In genomic region chr7:28547154-28547553, GRCm38 (mm10) we compare ENCODE assay signal across 10 mouse cellular contexts. TPM values are rescaled to one million over a fixed set of nuclear protein-coding genes. Genes with fewer than 3 reads are reported as not detected.
DNase-seq lines count a peak whose midpoint lies in the region; ATAC-seq lines count a peak whose summit lies in the region.
"Had no signal": no experiment of that assay in that cellular context is flagged by ENCODE, and none has a peak within 500 bp of the region (broad histone marks: within the 10 kb centered on the region; RNA-seq: fewer than 3 reads in every experiment).

Nccrp1 (minus strand) TSS chr7:28547254.

- no peak within 1 kb of the TSS for H3K27ac ChIP-seq in kidney, embryonic 14.5 days (ENCODE audit: low read depth, low read length)
- H3K27ac ChIP-seq in embryonic facial prominence, embryonic 12.5 days = no peak within 1 kb of the TSS
- no peak within 1 kb of the TSS for H3K27ac ChIP-seq in hindbrain, embryonic 14.5 days
- no peak within 1 kb of the TSS for H3K27ac ChIP-seq in midbrain, embryonic 14.5 days (replicated peaks; ENCODE audit: low read depth, low read length)
- H3K27ac ChIP-seq: macrophage had no signal

- no peak for ATAC-seq in kidney, embryonic 14.5 days (ENCODE audit: low FRiP score, low TSS enrichment)
- no peak for ATAC-seq in embryonic facial prominence, embryonic 12.5 days (ENCODE audit: insufficient number of reproducible peaks, insufficient read depth, low FRiP score, low TSS enrichment)
- no peak for ATAC-seq in hindbrain, embryonic 14.5 days (ENCODE audit: low FRiP score)
- ATAC-seq in midbrain, embryonic 14.5 days (ENCODE audit: low FRiP score, low TSS enrichment) = no peak
- ATAC-seq in frontal cortex, adult (ENCODE audit: low TSS enrichment) = no peak

- 0 out of 2 replicates have a peak within 1 kb of the TSS, but pooled peaks have one; percentile 18 for H3K9ac ChIP-seq in kidney, embryonic 14.5 days (ENCODE audit: low read depth, low read length)
- peak within 1 kb of the TSS; percentile 33 for H3K9ac ChIP-seq in embryonic facial prominence, embryonic 12.5 days
- H3K9ac ChIP-seq in hindbrain, embryonic 14.5 days = peak within 1 kb of the TSS; percentile 54
- peak within 1 kb of the TSS; percentile 31; the same call in 1 of the 2 replicates for H3K9ac ChIP-seq in midbrain, embryonic 14.5 days (replicated peaks; ENCODE audit: low read length)

- peak within 1 kb of the TSS; percentile 23 for H3K4me3 ChIP-seq in kidney, embryonic 14.5 days (ENCODE audit: low read length)
- peak within 1 kb of the TSS; percentile 29 for H3K4me3 ChIP-seq in embryonic facial prominence, embryonic 12.5 days
- H3K4me3 ChIP-seq in hindbrain, embryonic 14.5 days (replicated peaks; ENCODE audit: low read length) = peak within 1 kb of the TSS; percentile 23
- H3K4me3 ChIP-seq in midbrain, embryonic 14.5 days (replicated peaks; ENCODE audit: low read depth, low read length) = peak within 1 kb of the TSS; percentile 28

- H3K4me2 ChIP-seq in kidney, embryonic 14.5 days (replicated peaks; ENCODE audit: low read depth, low read length) = peak within 1 kb of the TSS; percentile 47
- peak within 1 kb of the TSS; percentile 48 for H3K4me2 ChIP-seq in embryonic facial prominence, embryonic 12.5 days (replicated peaks)
- H3K4me2 ChIP-seq in hindbrain, embryonic 14.5 days (replicated peaks) = peak within 1 kb of the TSS; percentile 55
- peak within 1 kb of the TSS; percentile 59 for H3K4me2 ChIP-seq in midbrain, embryonic 14.5 days (ENCODE audit: low read length)

- H3K4me1 ChIP-seq in kidney, embryonic 14.5 days (ENCODE audit: control insufficient read depth, insufficient read depth, low read length) = peaks cover 16% of the 10 kb centered on the region
- H3K4me1 ChIP-seq in embryonic facial prominence, embryonic 12.5 days = peaks cover 15% of the 10 kb centered on the region
- peaks cover 10% of the 10 kb centered on the region; the same call in 1 of the 2 replicates for H3K4me1 ChIP-seq in hindbrain, embryonic 14.5 days (replicated peaks; ENCODE audit: control insufficient read depth, insufficient read depth, low read length)
- H3K4me1 ChIP-seq in midbrain, embryonic 14.5 days (ENCODE audit: control insufficient read depth, insufficient read depth, low read length) = peaks cover 2% of the 10 kb centered on the region; the same call in 1 of the 2 replicates

- no peaks in the 10 kb centered on the region for H3K9me3 ChIP-seq in kidney, embryonic 14.5 days (ENCODE audit: control insufficient read depth, low read length)
- H3K9me3 ChIP-seq in embryonic facial prominence, embryonic 12.5 days = no peaks in the 10 kb centered on the region
- H3K9me3 ChIP-seq in hindbrain, embryonic 14.5 days (ENCODE audit: control insufficient read depth, low read length) = no peaks in the 10 kb centered on the region
- H3K9me3 ChIP-seq in midbrain, embryonic 14.5 days (ENCODE audit: control insufficient read depth, low read length) = no peaks in the 10 kb centered on the region
- H3K9me3 ChIP-seq: G1E had no signal

- WGBS in kidney, embryonic 14.5 days = 3% methylated on average over 4 of the region's 5 CpGs
- WGBS in embryonic facial prominence, embryonic 12.5 days = 11% methylated on average over 5 of the region's 5 CpGs
- WGBS in hindbrain, embryonic 14.5 days = 5% methylated on average over 5 of the region's 5 CpGs
- 6% methylated on average over 5 of the region's 5 CpGs for WGBS in midbrain, embryonic 14.5 days

- peaks cover 32% of the 10 kb centered on the region for H3K27me3 ChIP-seq in kidney, embryonic 14.5 days (ENCODE audit: control insufficient read depth, insufficient read depth, low read length)
- peaks cover 50% of the 10 kb centered on the region for H3K27me3 ChIP-seq in embryonic facial prominence, embryonic 12.5 days
- H3K27me3 ChIP-seq in hindbrain, embryonic 14.5 days (ENCODE audit: control insufficient read depth, insufficient read depth, low read length) = peaks cover 42% of the 10 kb centered on the region
- peaks cover 34% of the 10 kb centered on the region; the same call in 1 of the 2 replicates for H3K27me3 ChIP-seq in midbrain, embryonic 14.5 days (ENCODE audit: control insufficient read depth, insufficient read depth, low read length)

- no peaks in the 10 kb centered on the region for H3K36me3 ChIP-seq in kidney, embryonic 14.5 days (ENCODE audit: control insufficient read depth, insufficient read depth, low read length)
- H3K36me3 ChIP-seq in embryonic facial prominence, embryonic 12.5 days = no peaks in the 10 kb centered on the region
- no peaks in the 10 kb centered on the region for H3K36me3 ChIP-seq in hindbrain, embryonic 14.5 days (replicated peaks; ENCODE audit: control insufficient read depth, insufficient read depth)
- H3K36me3 ChIP-seq in midbrain, embryonic 14.5 days (ENCODE audit: control insufficient read depth, insufficient read depth, low read length) = no peaks in the 10 kb centered on the region
- H3K36me3 ChIP-seq: G1E had no signal

- no peak for DNase-seq in kidney, adult 9 months
- no peak for DNase-seq in hindbrain, embryonic 14.5 days (ENCODE audit: low spot score)
- DNase-seq in midbrain, embryonic 14.5 days = no peak
- DNase-seq in thymus, postnatal 4 days = no peak
- no peak for DNase-seq in frontal cortex, postnatal 25 days (ENCODE audit: low spot score in 2 of 2)

RNA-seq across cellular contexts. Expression of gene Nccrp1, which starts in this region (rescaled TPM):
- polyA plus RNA-seq in kidney, embryonic 14.5 days (2014; fragmentation: Nextera tagmentation; extraction: Ambion mirVana) = not detected in 2 replicates
- polyA plus RNA-seq in embryonic facial prominence, embryonic 12.5 days (2016; fragmentation: Nextera tagmentation; extraction: Ambion mirVana) = not detected in 2 replicates
- polyA plus RNA-seq in hindbrain, embryonic 14.5 days (2014; fragmentation: Nextera tagmentation; extraction: Ambion mirVana) = 0.12 and 0.13 TPM in 2 replicates
- 0.13 TPM in 1 of 2 replicates, not detected in the other for polyA plus RNA-seq in midbrain, embryonic 14.5 days (2014; fragmentation: Nextera tagmentation; extraction: Ambion mirVana)
- polyA plus RNA-seq: macrophage had no signal
